In genomic region chr3:32642116-32642515, GRCm38 (mm10) we compare ENCODE assay signal across 25 mouse cellular contexts. TPM values are rescaled to one million over a fixed set of nuclear protein-coding genes. Genes with fewer than 3 reads are reported as not detected.
DNase-seq lines count a peak whose midpoint lies in the region; ATAC-seq and TF ChIP-seq lines count a peak whose summit lies in the region.
"Had no signal": no experiment of that assay in that cellular context is flagged by ENCODE, and none has a peak within 500 bp of the region (broad histone marks: within the 10 kb centered on the region; RNA-seq: fewer than 3 reads in every experiment).

No protein-coding gene starts in this region.

- WGBS in forebrain, postnatal 0 days = 37% methylated on average over 6 of the region's 6 CpGs
- whole genome bisulfite sequencing in forebrain, embryonic 13.5 days = 70% methylated on average over 6 of the region's 6 CpGs

- H3K9me3 ChIP-seq in forebrain, postnatal 0 days (ENCODE audit: low read length) = no peaks in the 10 kb centered on the region
- H3K9me3 ChIP-seq in forebrain, embryonic 13.5 days (replicated peaks) = no peaks in the 10 kb centered on the region
- H3K9me3 ChIP-seq: embryonic facial prominence, embryonic 12.5 days; embryonic facial prominence, embryonic 15.5 days; G1E; hindbrain, embryonic 12.5 days; hindbrain, embryonic 15.5 days had no signal

- 0 out of 2 replicates have a peak overlapping the region, but pooled peaks have one; percentile 29 for H3K27ac ChIP-seq in forebrain, postnatal 0 days (ENCODE audit: low read depth, low read length)
- H3K27ac ChIP-seq in forebrain, embryonic 13.5 days = no peak overlapping the region
- peak overlapping the region; percentile 14; the same call in 1 of the 2 replicates for H3K27ac ChIP-seq in layer of hippocampus, adult 2 months
- H3K27ac ChIP-seq: embryonic facial prominence, embryonic 12.5 days; embryonic facial prominence, embryonic 15.5 days; gastrocnemius, adult 2 months; hindbrain, embryonic 12.5 days; hindbrain, embryonic 15.5 days had no signal

- no peak for TF ChIP-seq CTCF in forebrain, postnatal 0 days (IDR thresholded peaks at IDR 0.05; ENCODE audit: low read depth)
- no peak for TF ChIP-seq CTCF in layer of hippocampus, adult 2 months (conservative IDR thresholded peaks at IDR 0.05)

- peak; percentile 46 for DNase-seq in forebrain, postnatal 0 days
- DNase-seq in layer of hippocampus, adult 2 months (ENCODE audit: low spot score in 2 of 2) = no peak
- DNase-seq in layer of hippocampus, adult 9-11 months = no peak
- peak; percentile 29 for DNase-seq in brain, adult 2 months (ENCODE audit: low read depth, low spot score)
- DNase-seq in thymus, postnatal 36 days = no peak
- no peak for DNase-seq in kidney, adult 18-20 months
- DNase-seq: adrenal gland, adult 2 months; adrenal gland, postnatal 14 days; B cell, adult 2 months; cerebellum, adult 11-12 months; cerebellum, adult 9-10 months; cerebellum, postnatal 14 days; gastrocnemius, adult 2 months; gastrocnemius, postnatal 14 days; heart, adult 11 months had no signal

- peak; percentile 87 for ATAC-seq in forebrain, postnatal 0 days
- no peak for ATAC-seq in forebrain, embryonic 13.5 days
- ATAC-seq: inflammation-experienced regulatory T-cells, adult 6 months; intestine, embryonic 16.5 days had no signal

- H3K36me3 ChIP-seq in forebrain, postnatal 0 days (ENCODE audit: insufficient read depth) = no peaks in the 10 kb centered on the region
- H3K36me3 ChIP-seq in forebrain, embryonic 13.5 days (ENCODE audit: poor library complexity, severe bottlenecking) = no peaks in the 10 kb centered on the region
- H3K36me3 ChIP-seq: embryonic facial prominence, embryonic 12.5 days; embryonic facial prominence, embryonic 15.5 days; G1E; hindbrain, embryonic 12.5 days; hindbrain, embryonic 15.5 days had no signal

- no peaks in the 10 kb centered on the region for H3K4me1 ChIP-seq in forebrain, postnatal 0 days (ENCODE audit: insufficient read depth)
- H3K4me1 ChIP-seq in forebrain, embryonic 13.5 days = no peaks in the 10 kb centered on the region
- H3K4me1 ChIP-seq: embryonic facial prominence, embryonic 12.5 days; embryonic facial prominence, embryonic 15.5 days; hindbrain, embryonic 12.5 days; hindbrain, embryonic 15.5 days had no signal

- no peak overlapping the region for H3K9ac ChIP-seq in forebrain, postnatal 0 days
- no peak overlapping the region for H3K9ac ChIP-seq in forebrain, embryonic 13.5 days
- H3K9ac ChIP-seq: embryonic facial prominence, embryonic 12.5 days; embryonic facial prominence, embryonic 15.5 days; hindbrain, embryonic 12.5 days; hindbrain, embryonic 15.5 days had no signal

- H3K4me2 ChIP-seq in forebrain, postnatal 0 days (ENCODE audit: low read depth) = no peak overlapping the region
- no peak overlapping the region for H3K4me2 ChIP-seq in forebrain, embryonic 13.5 days
- H3K4me2 ChIP-seq: embryonic facial prominence, embryonic 12.5 days; embryonic facial prominence, embryonic 15.5 days; heart, embryonic 11.5 days; hindbrain, embryonic 12.5 days; hindbrain, embryonic 15.5 days had no signal

- H3K27me3 ChIP-seq in forebrain, postnatal 0 days (ENCODE audit: insufficient read depth, low read length) = no peaks in the 10 kb centered on the region
- H3K27me3 ChIP-seq in forebrain, embryonic 13.5 days = no peaks in the 10 kb centered on the region
- H3K27me3 ChIP-seq: CH12.LX; embryonic facial prominence, embryonic 12.5 days; embryonic facial prominence, embryonic 15.5 days; hindbrain, embryonic 12.5 days; hindbrain, embryonic 15.5 days had no signal

- H3K4me3 ChIP-seq in forebrain, postnatal 0 days (ENCODE audit: low read depth, low read length) = no peak overlapping the region
- H3K4me3 ChIP-seq in forebrain, embryonic 13.5 days = no peak overlapping the region
- H3K4me3 ChIP-seq in layer of hippocampus, adult 2 months = no peak overlapping the region
- H3K4me3 ChIP-seq: embryonic facial prominence, embryonic 12.5 days; embryonic facial prominence, embryonic 15.5 days; gastrocnemius, adult 2 months; hindbrain, embryonic 12.5 days; hindbrain, embryonic 15.5 days had no signal

RNA-seq across cellular contexts. Expression of gene Gnb4, which starts 25.7 kb away (rescaled TPM):
- total RNA-seq in forebrain, postnatal 0 days (2014; rRNA removed) = 125 and 135 TPM in 2 replicates
- polyA plus RNA-seq in forebrain, postnatal 0 days (2015; fragmentation: Nextera tagmentation; extraction: Ambion mirVana) = 131 and 136 TPM in 2 replicates
- 46.7 and 48.0 TPM in 2 replicates for polyA plus RNA-seq in forebrain, embryonic 13.5 days (2015; fragmentation: Nextera tagmentation; extraction: Ambion mirVana)
- total RNA-seq in layer of hippocampus, adult 2 months (2021) = 10 to 100 TPM; 12.4 to 18.6 TPM

Comparison
In these comparisons a context has a peak if more than half of its experiments do, and no peak if none do; other contexts are left out.
1. DNase-seq: peak in forebrain, postnatal 0 days (single experiment) and brain, adult 2 months (single experiment); none in layer of hippocampus, adult 2 months (0 of 2), layer of hippocampus, adult 9-11 months (single experiment), thymus, postnatal 36 days (0 of 2) and kidney, adult 18-20 months (single experiment).